Mouse (Mus musculus) midbrain, postnatal 0 days (tissue): ENCODE results near the gene Katnal1. TPM values are rescaled to one million over a fixed set of nuclear protein-coding genes. Genes with fewer than 3 reads are reported as not detected.

Experiments
- ATAC-seq: fragments of 200-750 bp; cut with Nextera tagmentation; 2 replicates; pipeline ENCODE4 v1.8.0; 2017; ENCODE audit warnings: moderate number of reproducible peaks, mild to moderate bottlenecking, moderate TSS enrichment, moderate library complexity; ENCODE audit not compliant: low FRiP score
- DNase-seq: peaks from one replicate; pipeline ENCODE4 v3.0.0-alpha.2; 2015; ENCODE audit warnings: low spot score
- H3K27ac ChIP-seq: fragments of 300-500 bp; sonication (generic); 2 replicates; pipeline ENCODE4 v1.5.1; 2014; ENCODE audit warnings: low read depth, mild to moderate bottlenecking, low read length, mixed read lengths
- H3K27me3 ChIP-seq: fragments of 300-500 bp; sonication (generic); 2 replicates; pipeline ENCODE4 v1.6.1; 2014; ENCODE audit warnings: low read length, control low read depth, mixed read lengths; ENCODE audit not compliant: insufficient read depth
- H3K36me3 ChIP-seq: fragments of 300-500 bp; sonication (generic); 2 replicates; pipeline ENCODE4 v1.6.1; 2014; ENCODE audit warnings: low read length, control low read depth, mixed read lengths; ENCODE audit not compliant: insufficient read depth
- H3K4me1 ChIP-seq: fragments of 300-500 bp; sonication (generic); 2 replicates; pipeline ENCODE4 v1.6.1; 2014; ENCODE audit warnings: mild to moderate bottlenecking, control low read depth, antibody characterized with exemption, low read length, mixed read lengths; ENCODE audit not compliant: insufficient read depth
- H3K4me2 ChIP-seq: fragments of 300-500 bp; sonication (generic); 2 replicates; pipeline ENCODE4 v1.6.1; 2014; ENCODE audit warnings: low read depth, mild to moderate bottlenecking, low read length, mixed read lengths; ENCODE audit not compliant: poor library complexity, severe bottlenecking
- H3K4me3 ChIP-seq: fragments of 300-500 bp; sonication (generic); 2 replicates; pipeline ENCODE4 v1.5.1; 2014; ENCODE audit warnings: low read depth, mild to moderate bottlenecking, low read length, moderate library complexity
- H3K9ac ChIP-seq: fragments of 300-500 bp; sonication (generic); replicated peaks from 2 replicates; pipeline ENCODE4 v1.6.1; 2014; ENCODE audit warnings: mild to moderate bottlenecking, low read length, moderate library complexity, mixed read lengths; ENCODE audit not compliant: poor library complexity, severe bottlenecking
- H3K9me3 ChIP-seq: fragments of 300-500 bp; sonication (generic); 2 replicates; pipeline ENCODE4 v1.6.1; 2016; ENCODE audit warnings: low read length, control low read depth
- CTCF ChIP-seq: IDR thresholded peaks from 2 replicates; pipeline ENCODE4 v1.5.1; 2016; ENCODE audit warnings: antibody characterized with exemption, mild to moderate bottlenecking
- WGBS: fragments of 180-500 bp; shearing (Covaris S2); extraction: QIAGEN DNeasy Blood & Tissue Kit; methylation state at CpG from one replicate; pipeline ENCODE4 v1.1.7; 2014; 5-methylcytosine and 5-hydroxymethylcytosine counted together
- polyA plus RNA-seq: library from polyadenylated mRNA; unstranded; fragments of >200 nt; fragmentation: Nextera tagmentation; extraction: Ambion mirVana; gene quantifications from 2 replicates; pipeline ENCODE4 v1.2.1, GENCODE M21; 2015
- total RNA-seq: library from RNA; depleted of rRNA; stranded (reverse); fragments of >200 nt; gene quantifications from 2 replicates; pipeline ENCODE4 v1.2.3, GENCODE M21; 2014

Katnal1 gene
- total and polyA plus RNA-seq, 2 experiments from 2014 or later = 31.4 to 38.0 TPM

DNA sequence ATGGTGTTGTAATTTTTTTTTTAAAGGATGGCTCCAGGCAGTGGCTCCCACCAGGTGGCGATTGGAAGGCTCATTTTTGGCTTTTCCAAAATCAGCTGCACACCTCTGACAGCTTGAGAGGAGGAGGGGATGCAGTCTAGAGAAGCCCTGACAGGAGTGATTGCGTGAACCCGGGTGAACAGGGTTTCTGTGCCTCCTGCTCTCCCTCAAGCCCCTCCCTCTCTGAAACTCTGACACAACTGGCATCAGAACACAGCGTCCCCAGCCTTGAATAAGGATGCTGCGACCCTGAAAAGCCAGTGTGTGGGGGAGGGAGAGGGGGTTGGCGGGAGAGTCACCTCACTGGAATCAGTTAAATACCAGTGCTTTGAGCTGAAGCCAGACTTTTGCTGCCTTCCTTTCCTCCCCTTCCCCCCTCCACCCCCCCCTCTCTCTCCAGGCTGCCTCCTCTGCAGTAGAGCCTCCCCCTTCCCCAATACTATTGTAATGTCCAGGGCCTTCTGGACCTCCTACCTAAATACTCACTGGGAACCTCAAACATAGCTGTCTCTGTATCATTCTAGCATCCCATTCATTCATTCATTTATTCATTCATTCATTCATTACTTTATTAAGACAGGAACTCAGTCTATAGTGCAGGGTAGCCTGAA is 44.0 kb upstream of the Katnal1 start:
- whole genome bisulfite sequencing = 11% methylated on average over 6 of the region's 6 CpGs
- Histone ChIP-seq H3K4me2 (no peak overlapping the region), H3K27ac (no peak overlapping the region), H3K9me3 (no peaks in the 10 kb centered on the region), H3K36me3 (no peaks in the 10 kb centered on the region), H3K9ac (no peak overlapping the region), H3K4me3 (no peak overlapping the region), H3K27me3 (no peaks in the 10 kb centered on the region), H3K4me1 (peaks cover 2% of the 10 kb centered on the region; the same call in 1 of the 2 replicates)
- DNase-seq (peak; percentile 63), ATAC-seq (peak; percentile 44; the same call in 1 of the 2 replicates)
- peak; percentile 45 for TF ChIP-seq CTCF

DNA sequence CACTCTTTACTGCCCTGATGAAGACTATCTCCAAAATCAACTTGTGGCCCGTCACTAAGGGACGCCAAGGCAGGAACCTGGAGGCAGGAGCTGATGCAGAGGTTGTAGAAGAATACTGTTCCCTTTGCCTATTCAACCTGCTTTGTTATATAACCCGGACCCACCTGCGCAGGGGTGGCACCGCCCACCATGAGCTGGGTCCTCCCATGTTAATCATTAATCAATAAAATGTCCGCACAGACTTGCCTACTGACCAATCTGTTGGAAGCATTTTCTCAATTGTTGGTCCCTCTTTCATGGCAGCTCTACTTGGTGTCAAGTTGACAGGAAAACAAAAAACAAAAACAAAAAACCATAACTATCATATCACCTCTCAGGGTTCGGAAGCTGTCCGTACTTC is 43.0 kb upstream of the Katnal1 start:
- H3K9me3 ChIP-seq = no peaks in the 10 kb centered on the region
- no peak overlapping the region for H3K27ac ChIP-seq
- no peak overlapping the region for H3K9ac ChIP-seq
- 87% methylated on average over 8 of the region's 8 CpGs for WGBS
- no peak overlapping the region for H3K4me2 ChIP-seq
- TF ChIP-seq CTCF = no peak
- ATAC-seq (no peak), DNase-seq (no peak)
- no peaks in the 10 kb centered on the region for H3K27me3 ChIP-seq
- H3K4me3 ChIP-seq = no peak overlapping the region
- no peaks in the 10 kb centered on the region for H3K36me3 ChIP-seq
- H3K4me1 ChIP-seq = 0 out of 2 replicates have a peak, but pooled peaks cover 2% of the 10 kb centered on the region

DNA sequence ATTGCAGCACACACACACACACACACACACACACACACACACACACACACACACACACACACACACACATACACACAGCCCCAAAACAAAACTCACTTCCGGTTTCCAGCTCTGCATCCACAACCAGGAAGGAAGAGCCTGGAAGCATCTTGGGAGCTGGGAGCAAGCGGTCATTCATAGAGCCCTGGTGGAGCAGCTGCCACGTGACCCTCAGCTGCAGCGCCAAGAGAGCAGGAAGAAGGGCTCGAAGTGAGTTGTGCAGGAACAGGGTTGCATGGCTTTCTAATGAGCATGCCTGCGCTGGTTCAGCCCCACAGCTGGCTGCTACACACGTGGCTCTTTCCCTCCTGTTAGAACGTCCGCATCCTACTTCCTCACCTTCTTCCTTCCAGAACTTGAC is 40.5 kb upstream of the Katnal1 start:
- no peak overlapping the region for H3K4me3 ChIP-seq
- no peak overlapping the region for H3K27ac ChIP-seq
- H3K9ac ChIP-seq = no peak overlapping the region
- peaks cover 6% of the 10 kb centered on the region; the same call in 1 of the 2 replicates for H3K4me1 ChIP-seq
- WGBS = 55% methylated on average over 9 of the region's 9 CpGs
- H3K9me3 ChIP-seq = no peaks in the 10 kb centered on the region
- H3K4me2 ChIP-seq = no peak overlapping the region
- ATAC-seq (no peak), DNase-seq (no peak)
- no peaks in the 10 kb centered on the region for H3K27me3 ChIP-seq
- no peak for TF ChIP-seq CTCF
- H3K36me3 ChIP-seq = no peaks in the 10 kb centered on the region

DNA sequence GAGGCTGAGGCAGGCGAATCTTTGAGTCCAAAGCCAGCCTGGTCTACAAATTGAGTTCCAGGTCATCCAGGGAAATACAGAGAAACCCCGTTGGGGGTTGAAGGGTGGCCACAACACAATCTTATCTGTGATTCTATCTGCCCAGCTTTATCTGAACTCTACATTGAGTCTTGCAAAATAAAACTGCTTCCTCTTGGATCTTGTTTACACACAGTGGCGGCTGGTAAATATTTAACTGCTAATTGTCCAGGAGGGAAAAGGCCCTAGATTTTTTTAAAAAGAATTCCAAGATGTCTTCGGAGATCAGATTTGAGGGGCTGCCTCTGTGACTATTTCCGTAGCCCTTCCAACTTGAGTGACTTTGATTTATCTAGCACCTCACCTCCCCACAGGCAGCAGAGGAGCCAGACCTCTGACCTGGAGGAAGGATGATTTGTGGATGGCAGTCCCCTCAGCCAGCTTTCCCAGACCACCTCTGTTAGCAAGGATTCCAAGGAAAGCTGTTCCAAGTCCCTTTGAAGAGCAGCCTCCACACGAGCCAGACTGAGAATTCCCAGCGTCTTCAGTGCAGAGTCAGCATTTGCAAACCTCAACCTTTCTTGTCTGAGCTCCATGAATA is 39.9 kb upstream of the Katnal1 start:
- H3K36me3 ChIP-seq = no peaks in the 10 kb centered on the region
- no peaks in the 10 kb centered on the region for H3K9me3 ChIP-seq
- no peak overlapping the region for H3K27ac ChIP-seq
- no peak overlapping the region for H3K4me3 ChIP-seq
- H3K9ac ChIP-seq = no peak overlapping the region
- DNase-seq (no peak), ATAC-seq (no peak)
- H3K27me3 ChIP-seq = no peaks in the 10 kb centered on the region
- H3K4me1 ChIP-seq = peaks cover 6% of the 10 kb centered on the region; the same call in 1 of the 2 replicates
- TF ChIP-seq CTCF = no peak
- H3K4me2 ChIP-seq = no peak overlapping the region
- WGBS = 72% methylated on average over 7 of the region's 7 CpGs

DNA sequence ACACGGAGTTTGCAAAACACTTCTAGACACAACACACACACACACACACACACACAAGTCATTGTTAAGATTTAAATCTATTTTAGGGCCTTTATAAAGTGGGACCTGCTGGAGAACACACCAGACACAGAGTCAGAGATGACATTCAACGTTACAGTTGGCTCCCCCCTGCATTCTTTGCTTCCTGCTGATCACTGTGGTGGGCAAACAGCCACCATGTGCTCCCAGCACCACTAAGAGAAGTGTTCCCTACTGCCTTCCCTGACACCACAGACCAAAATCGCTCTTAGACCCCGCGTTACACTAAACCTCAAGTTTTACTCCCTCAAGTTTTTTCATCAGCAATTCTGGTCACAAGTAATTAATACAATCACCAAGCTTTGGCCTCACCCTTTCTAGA is 39.1 kb upstream of the Katnal1 start:
- H3K9me3 ChIP-seq = no peaks in the 10 kb centered on the region
- no peak for TF ChIP-seq CTCF
- H3K27me3 ChIP-seq = no peaks in the 10 kb centered on the region
- DNase-seq = no peak
- H3K4me2 ChIP-seq = no peak overlapping the region
- ATAC-seq = no peak
- no peak overlapping the region for H3K9ac ChIP-seq
- no peak overlapping the region for H3K4me3 ChIP-seq
- no peak overlapping the region for H3K27ac ChIP-seq
- no peaks in the 10 kb centered on the region for H3K36me3 ChIP-seq
- peaks cover 6% of the 10 kb centered on the region; the same call in 1 of the 2 replicates for H3K4me1 ChIP-seq
- WGBS = 72% methylated on average over 5 of the region's 5 CpGs

DNA sequence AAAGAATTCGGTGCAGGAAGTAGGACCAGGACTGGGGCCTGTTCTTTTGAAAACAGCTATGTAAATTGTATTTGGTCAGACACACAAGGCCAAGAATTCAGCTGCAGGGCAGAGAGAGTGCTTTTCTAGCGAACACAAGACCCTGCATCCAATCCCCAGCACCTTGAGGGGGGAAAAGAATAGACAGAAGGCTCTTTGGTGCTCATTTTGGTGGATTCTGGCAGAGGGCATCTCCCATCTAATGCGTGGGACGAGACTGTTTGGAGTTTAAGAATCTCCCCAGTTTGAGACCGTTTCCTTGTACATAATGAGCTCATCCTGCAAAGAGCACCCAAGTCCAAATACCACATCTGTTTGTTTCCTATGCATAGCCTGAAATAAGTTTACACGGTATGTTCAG is 37.3 kb upstream of the Katnal1 start:
- no peaks in the 10 kb centered on the region for H3K36me3 ChIP-seq
- WGBS = 54% methylated on average over 6 of the region's 6 CpGs
- TF ChIP-seq CTCF = no peak
- H3K4me3 ChIP-seq = no peak overlapping the region
- peak overlapping the region; percentile 48 for H3K27ac ChIP-seq
- H3K9me3 ChIP-seq = no peaks in the 10 kb centered on the region
- ATAC-seq (no peak), DNase-seq (no peak)
- no peak overlapping the region for H3K4me2 ChIP-seq
- no peaks in the 10 kb centered on the region for H3K27me3 ChIP-seq
- H3K9ac ChIP-seq = no peak overlapping the region
- H3K4me1 ChIP-seq = peaks cover 4% of the 10 kb centered on the region; the same call in 1 of the 2 replicates
